Mouse (Mus musculus) limb, embryonic 10.5 days (tissue): ENCODE data around the gene Gm17359. TPM values are rescaled to one million over a fixed set of nuclear protein-coding genes. Genes with fewer than 3 reads are reported as not detected.

Experiments used
- DNase-seq: peaks from one replicate; pipeline ENCODE4 v3.0.0-alpha.2; 2017; ENCODE audit warnings: low spot score
- H3K27ac ChIP-seq: fragments of 300-500 bp; sonication (generic); 2 replicates; pipeline ENCODE4 v1.5.1; 2016; ENCODE audit warnings: mild to moderate bottlenecking
- H3K27me3 ChIP-seq: fragments of 300-500 bp; sonication (generic); 2 replicates; pipeline ENCODE4 v1.6.1; 2016; ENCODE audit warnings: low read depth, mild to moderate bottlenecking; ENCODE audit not compliant: poor library complexity, severe bottlenecking
- H3K36me3 ChIP-seq: fragments of 300-500 bp; sonication (generic); 2 replicates; pipeline ENCODE4 v1.6.1; 2016; ENCODE audit warnings: mild to moderate bottlenecking, moderate library complexity
- H3K4me1 ChIP-seq: fragments of 300-500 bp; sonication (generic); 2 replicates; pipeline ENCODE4 v1.6.1; 2016
- H3K4me3 ChIP-seq: fragments of 300-500 bp; sonication (generic); 2 replicates; pipeline ENCODE4 v1.5.1; 2016; ENCODE audit warnings: mild to moderate bottlenecking, moderate library complexity
- H3K9me3 ChIP-seq: fragments of 300-500 bp; sonication (generic); replicated peaks from 2 replicates; pipeline ENCODE4 v1.6.1; 2016; ENCODE audit warnings: mild to moderate bottlenecking
- WGBS: fragments of 180-500 bp; shearing (Covaris S2); methylation state at CpG from one replicate; pipeline ENCODE4 v1.1.7; 2016; 5-methylcytosine and 5-hydroxymethylcytosine counted together
- polyA plus RNA-seq: library from polyadenylated mRNA; unstranded; fragments of >200 nt; fragmentation: Nextera tagmentation; extraction: Ambion mirVana; gene quantifications from 2 replicates; pipeline ENCODE4 v1.2.1, GENCODE M21; 2016

Gm17359 gene
- polyA plus RNA-seq, 1 experiment from 2014 or later = not detected

- peak; percentile 53 for DNase-seq
- H3K27ac ChIP-seq = no peak overlapping the region
- H3K4me1 ChIP-seq = peaks cover 42% of the 10 kb centered on the region
- H3K36me3 ChIP-seq = no peaks in the 10 kb centered on the region
- WGBS = 43% methylated on average over 10 of the region's 10 CpGs
- no peaks in the 10 kb centered on the region for H3K9me3 ChIP-seq
- no peaks in the 10 kb centered on the region for H3K27me3 ChIP-seq
- H3K4me3 ChIP-seq = no peak overlapping the region
Observed at GRCm38 (mm10) chr3:79409927-79410628, 73.6 kb downstream of the Gm17359 start.

- no peaks in the 10 kb centered on the region for H3K9me3 ChIP-seq
- H3K4me1 ChIP-seq = peaks cover 42% of the 10 kb centered on the region
- H3K4me3 ChIP-seq = no peak overlapping the region
- H3K27me3 ChIP-seq = no peaks in the 10 kb centered on the region
- H3K36me3 ChIP-seq = no peaks in the 10 kb centered on the region
- H3K27ac ChIP-seq = no peak overlapping the region
- DNase-seq = no peak
- WGBS = 46% methylated on average over 5 of the region's 5 CpGs
Observed at GRCm38 (mm10) chr3:79410629-79410995, 74.2 kb downstream of the Gm17359 start.

GRCm38 (mm10) chr3:79411666-79412065 is 75.2 kb downstream of the Gm17359 start:
- Histone ChIP-seq H3K36me3 (no peaks in the 10 kb centered on the region), H3K4me1 (peaks cover 42% of the 10 kb centered on the region), H3K27ac (no peak overlapping the region), H3K9me3 (no peaks in the 10 kb centered on the region), H3K27me3 (no peaks in the 10 kb centered on the region), H3K4me3 (no peak overlapping the region)
- WGBS = 52% methylated on average over 2 of the region's 2 CpGs
- no peak for DNase-seq

GRCm38 (mm10) chr3:79413492-79413891 is 77.0 kb downstream of the Gm17359 start:
- no peak for DNase-seq
- Histone ChIP-seq H3K27ac (no peak overlapping the region), H3K27me3 (no peaks in the 10 kb centered on the region), H3K36me3 (no peaks in the 10 kb centered on the region), H3K9me3 (no peaks in the 10 kb centered on the region), H3K4me1 (peaks cover 30% of the 10 kb centered on the region), H3K4me3 (no peak overlapping the region)
- 88% methylated on average over 1 of the region's 1 CpGs for WGBS

GRCm38 (mm10) chr3:79415081-79415480 is 78.6 kb downstream of the Gm17359 start:
- H3K4me1 ChIP-seq = peaks cover 14% of the 10 kb centered on the region
- no peaks in the 10 kb centered on the region for H3K9me3 ChIP-seq
- WGBS = 86% methylated on average over 5 of the region's 5 CpGs
- H3K27ac ChIP-seq = no peak overlapping the region
- H3K36me3 ChIP-seq = no peaks in the 10 kb centered on the region
- DNase-seq = no peak
- no peak overlapping the region for H3K4me3 ChIP-seq
- H3K27me3 ChIP-seq = no peaks in the 10 kb centered on the region

GRCm38 (mm10) chr3:79415929-79416328 is 79.5 kb downstream of the Gm17359 start:
- no peaks in the 10 kb centered on the region for H3K36me3 ChIP-seq
- H3K27me3 ChIP-seq = no peaks in the 10 kb centered on the region
- H3K4me1 ChIP-seq = peaks cover 6% of the 10 kb centered on the region
- no peak for DNase-seq
- no peak overlapping the region for H3K4me3 ChIP-seq
- H3K9me3 ChIP-seq = no peaks in the 10 kb centered on the region
- no peak overlapping the region for H3K27ac ChIP-seq

- H3K27ac ChIP-seq = no peak overlapping the region
- 72% methylated on average over 4 of the region's 4 CpGs for WGBS
- H3K4me3 ChIP-seq = no peak overlapping the region
- H3K4me1 ChIP-seq = no peaks in the 10 kb centered on the region; the same call in 1 of the 2 replicates
- H3K27me3 ChIP-seq = no peaks in the 10 kb centered on the region
- no peak for DNase-seq
- H3K9me3 ChIP-seq = no peaks in the 10 kb centered on the region
- H3K36me3 ChIP-seq = no peaks in the 10 kb centered on the region
Observed at GRCm38 (mm10) chr3:79416944-79417680, 80.7 kb downstream of the Gm17359 start.

GRCm38 (mm10) chr3:79418921-79419320 is 82.5 kb downstream of the Gm17359 start:
- DNase-seq = no peak
- Histone ChIP-seq H3K4me1 (no peaks in the 10 kb centered on the region), H3K9me3 (no peaks in the 10 kb centered on the region), H3K4me3 (no peak overlapping the region), H3K27ac (no peak overlapping the region), H3K36me3 (no peaks in the 10 kb centered on the region), H3K27me3 (no peaks in the 10 kb centered on the region)
- 92% methylated on average over 14 of the region's 14 CpGs for WGBS

- DNase-seq = no peak
- Histone ChIP-seq H3K27me3 (no peaks in the 10 kb centered on the region), H3K27ac (no peak overlapping the region), H3K9me3 (no peaks in the 10 kb centered on the region), H3K36me3 (no peaks in the 10 kb centered on the region), H3K4me3 (no peak overlapping the region), H3K4me1 (no peaks in the 10 kb centered on the region)
- 92% methylated on average over 1 of the region's 1 CpGs for WGBS
Observed at GRCm38 (mm10) chr3:79425441-79425840, 89.0 kb downstream of the Gm17359 start.

- Histone ChIP-seq H3K4me1 (no peaks in the 10 kb centered on the region), H3K27me3 (no peaks in the 10 kb centered on the region), H3K9me3 (no peaks in the 10 kb centered on the region), H3K4me3 (no peak overlapping the region), H3K27ac (no peak overlapping the region), H3K36me3 (no peaks in the 10 kb centered on the region)
- no peak for DNase-seq
Observed at GRCm38 (mm10) chr3:79433593-79433992, 97.1 kb downstream of the Gm17359 start.

GRCm38 (mm10) chr3:79434436-79434835 is 98.0 kb downstream of the Gm17359 start:
- H3K4me1 ChIP-seq = no peaks in the 10 kb centered on the region
- no peaks in the 10 kb centered on the region for H3K9me3 ChIP-seq
- no peak overlapping the region for H3K27ac ChIP-seq
- WGBS = 85% methylated on average over 9 of the region's 9 CpGs
- H3K4me3 ChIP-seq = no peak overlapping the region
- no peaks in the 10 kb centered on the region for H3K27me3 ChIP-seq
- no peak for DNase-seq
- no peaks in the 10 kb centered on the region for H3K36me3 ChIP-seq

- Histone ChIP-seq H3K4me3 (no peak overlapping the region), H3K36me3 (no peaks in the 10 kb centered on the region), H3K27ac (no peak overlapping the region), H3K9me3 (no peaks in the 10 kb centered on the region), H3K4me1 (no peaks in the 10 kb centered on the region), H3K27me3 (no peaks in the 10 kb centered on the region)
- DNase-seq = no peak
- 64% methylated on average over 5 of the region's 5 CpGs for WGBS
Observed at GRCm38 (mm10) chr3:79434985-79435384, 98.5 kb downstream of the Gm17359 start.

GRCm38 (mm10) chr3:79436186-79436585 is 99.7 kb downstream of the Gm17359 start:
- 92% methylated on average over 7 of the region's 7 CpGs for WGBS
- DNase-seq = no peak

More at GRCm38 (mm10) chr3:79436186-79436585, 99.7 kb downstream of the Gm17359 start:
- no peaks in the 10 kb centered on the region for H3K9me3 ChIP-seq
- H3K4me3 ChIP-seq = no peak overlapping the region
- H3K36me3 ChIP-seq = no peaks in the 10 kb centered on the region
- H3K27ac ChIP-seq = no peak overlapping the region
- no peaks in the 10 kb centered on the region for H3K4me1 ChIP-seq
- H3K27me3 ChIP-seq = no peaks in the 10 kb centered on the region
